Mouse (Mus musculus) small intestine, adult 2 months (tissue): ENCODE data around the gene Cdk6. TPM values are rescaled to one million over a fixed set of nuclear protein-coding genes. Genes with fewer than 3 reads are reported as not detected.

Experiments used
- H3K27ac ChIP-seq: fragments of 200-500 bp; 2 replicates; pipeline ENCODE4 v1.5.1; 2012; ENCODE audit warnings: low read depth, low read length, control low read depth, inconsistent platforms; ENCODE audit not compliant: insufficient read depth
- H3K27me3 ChIP-seq: fragments of 200-500 bp; 2 replicates; pipeline ENCODE4 v1.6.1; 2012; ENCODE audit warnings: mild to moderate bottlenecking, moderate library complexity, low read length, inconsistent platforms; ENCODE audit not compliant: control insufficient read depth, insufficient read depth
- H3K36me3 ChIP-seq: fragments of 200-500 bp; 2 replicates; pipeline ENCODE4 v1.6.1; 2012; ENCODE audit warnings: mild to moderate bottlenecking, low read length, control low read depth, inconsistent platforms; ENCODE audit not compliant: control insufficient read depth, insufficient read depth
- H3K4me1 ChIP-seq: fragments of 200-500 bp; 2 replicates; pipeline ENCODE4 v1.6.1; 2012; ENCODE audit warnings: low read length, inconsistent platforms, mixed read lengths; ENCODE audit not compliant: control insufficient read depth, insufficient read depth, insufficient read length
- H3K4me3 ChIP-seq: fragments of 200-500 bp; 2 replicates; pipeline ENCODE4 v1.5.1; 2012; ENCODE audit warnings: low read depth, mild to moderate bottlenecking, control low read depth, inconsistent platforms, low read length, moderate library complexity
- CTCF ChIP-seq: fragments of 200-500 bp; IDR thresholded peaks from 2 replicates; pipeline ENCODE4 v1.5.1; 2012; ENCODE audit warnings: low read depth, mild to moderate bottlenecking, control low read depth, inconsistent platforms, low read length, moderate library complexity, mixed read lengths; ENCODE audit not compliant: insufficient replicate concordance, insufficient read length; ENCODE audit errors: extremely low read depth
- POLR2A ChIP-seq: fragments of 200-500 bp; IDR thresholded peaks from 2 replicates; pipeline ENCODE4 v1.6.1; 2012; ENCODE audit warnings: low read depth, mild to moderate bottlenecking, control low read depth, inconsistent platforms, low read length, moderate library complexity
- WGBS: fragments of 180-500 bp; shearing (Covaris S2); methylation state at CpG from one replicate; pipeline ENCODE4 v1.1.7; 2018; 5-methylcytosine and 5-hydroxymethylcytosine counted together
- polyA plus RNA-seq: library from polyadenylated mRNA; depleted of rRNA; stranded (reverse); fragments of >200 nt; gene quantifications from 2 replicates; pipeline ENCODE4 v1.2.3, GENCODE M21; 2012

Gene Cdk6
- polyA plus RNA-seq, 1 experiment, result 7.7 TPM

GRCm38 (mm10) chr5:3483054-3483722, 141.9 kb downstream of the Cdk6 start:
- no peak for TF ChIP-seq POLR2A
- no peak for TF ChIP-seq CTCF
- 89% methylated on average over 5 of the region's 5 CpGs for WGBS
- Histone ChIP-seq H3K4me1 (no peaks in the 10 kb centered on the region; the same call in 1 of the 2 replicates), H3K4me3 (no peak overlapping the region), H3K27me3 (no peaks in the 10 kb centered on the region), H3K36me3 (no peaks in the 10 kb centered on the region; the same call in 1 of the 2 replicates), H3K27ac (no peak overlapping the region)

DNA sequence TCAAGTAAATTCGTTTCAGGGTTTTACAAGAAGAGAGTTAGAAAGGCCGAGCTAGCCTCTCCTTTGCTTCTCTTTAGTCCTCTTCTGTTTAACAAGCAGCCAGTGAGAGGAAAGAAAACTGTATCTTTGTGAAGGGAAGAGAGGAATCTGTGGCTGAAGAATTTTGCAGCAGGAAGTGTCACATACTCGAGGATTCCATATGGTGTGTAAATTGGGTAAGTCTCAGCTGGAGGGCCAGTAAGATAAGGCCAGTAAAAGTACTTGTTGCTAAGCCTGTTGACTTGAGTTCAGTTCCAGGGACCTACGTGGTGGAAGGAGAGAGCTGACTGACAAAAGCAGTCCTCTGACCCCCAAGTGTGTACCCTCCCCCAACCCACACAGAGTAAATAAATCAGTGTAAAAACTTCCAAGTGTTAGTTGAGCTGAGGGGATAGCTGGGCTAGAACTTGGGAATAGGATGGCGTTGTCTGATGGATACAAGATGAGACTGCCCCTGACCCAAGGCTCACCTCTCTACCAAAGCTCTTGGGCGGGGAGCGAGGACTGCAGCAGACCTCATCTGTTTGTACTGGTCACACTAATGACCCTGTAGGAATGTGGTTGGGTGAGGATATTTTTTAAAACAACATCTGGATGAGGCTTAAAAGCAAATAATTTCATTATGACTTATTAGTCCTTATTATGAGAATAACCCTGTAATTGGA, 145.4 kb downstream of the Cdk6 start:
- no peak overlapping the region for H3K27ac ChIP-seq
- H3K36me3 ChIP-seq, result no peaks in the 10 kb centered on the region; the same call in 1 of the 2 replicates
- 79% methylated on average over 7 of the region's 7 CpGs for WGBS
- H3K27me3 ChIP-seq, result no peaks in the 10 kb centered on the region
- TF ChIP-seq POLR2A, result no peak
- no peak for TF ChIP-seq CTCF
- H3K4me3 ChIP-seq, result no peak overlapping the region
- peaks cover 3% of the 10 kb centered on the region; the same call in 1 of the 2 replicates for H3K4me1 ChIP-seq

DNA sequence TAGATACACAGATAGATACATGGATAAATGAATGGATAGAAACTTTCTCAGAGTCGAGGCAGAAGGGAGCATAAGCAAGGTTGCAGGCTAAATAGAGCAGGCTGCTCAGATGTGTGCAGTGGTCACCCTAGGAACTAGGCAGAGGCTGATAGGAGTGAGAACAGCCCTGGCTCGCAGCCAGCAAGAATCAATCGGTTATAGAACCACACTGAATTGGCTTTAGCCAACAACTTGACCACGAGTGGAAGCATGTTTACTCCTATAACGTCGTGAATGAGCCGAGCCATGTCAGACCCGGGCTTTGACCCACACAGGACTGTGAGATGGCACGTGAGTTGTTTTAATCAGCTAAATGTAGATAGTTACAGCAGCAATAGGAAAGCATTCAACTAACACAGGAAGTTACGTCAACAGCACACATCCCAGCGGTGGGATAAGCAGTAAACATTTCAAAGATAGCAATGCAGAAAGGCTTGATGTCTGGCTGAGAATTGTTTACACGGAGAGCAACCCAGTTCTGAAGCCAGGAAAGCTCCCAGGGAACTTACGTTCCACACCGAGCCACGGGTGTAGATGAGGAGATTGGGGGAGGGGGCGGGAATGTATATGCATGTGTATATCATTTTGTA, 147.0 kb downstream of the Cdk6 start:
- Histone ChIP-seq H3K36me3 (no peaks in the 10 kb centered on the region; the same call in 1 of the 2 replicates), H3K27me3 (no peaks in the 10 kb centered on the region), H3K27ac (no peak overlapping the region), H3K4me1 (peaks cover 3% of the 10 kb centered on the region; the same call in 1 of the 2 replicates), H3K4me3 (no peak overlapping the region)
- no peak for TF ChIP-seq CTCF
- TF ChIP-seq POLR2A, result no peak
- WGBS, result 74% methylated on average over 16 of the region's 16 CpGs

GRCm38 (mm10) chr5:3490358-3490757, 149.1 kb downstream of the Cdk6 start:
- Histone ChIP-seq H3K4me3 (no peak overlapping the region), H3K36me3 (peaks cover 2% of the 10 kb centered on the region; the same call in 1 of the 2 replicates), H3K4me1 (peaks cover 3% of the 10 kb centered on the region; the same call in 1 of the 2 replicates), H3K27me3 (no peaks in the 10 kb centered on the region), H3K27ac (no peak overlapping the region)
- 84% methylated on average over 3 of the region's 3 CpGs for WGBS
- no peak for TF ChIP-seq CTCF
- TF ChIP-seq POLR2A, result no peak

- TF ChIP-seq CTCF, result no peak
- TF ChIP-seq POLR2A, result no peak
- Histone ChIP-seq H3K36me3 (0 out of 2 replicates have a peak, but pooled peaks cover 2% of the 10 kb centered on the region), H3K4me1 (peaks cover 3% of the 10 kb centered on the region; the same call in 1 of the 2 replicates), H3K27ac (0 out of 2 replicates have a peak overlapping the region, but pooled peaks have one; percentile 4), H3K27me3 (no peaks in the 10 kb centered on the region), H3K4me3 (no peak overlapping the region)
- 33% methylated on average over 9 of the region's 9 CpGs for WGBS
Observed at GRCm38 (mm10) chr5:3491084-3491483, 149.8 kb downstream of the Cdk6 start.

- Histone ChIP-seq H3K27ac (no peak overlapping the region), H3K4me3 (no peak overlapping the region), H3K4me1 (peaks cover 3% of the 10 kb centered on the region; the same call in 1 of the 2 replicates), H3K36me3 (0 out of 2 replicates have a peak, but pooled peaks cover 2% of the 10 kb centered on the region), H3K27me3 (no peaks in the 10 kb centered on the region)
- TF ChIP-seq POLR2A (no peak), CTCF (no peak)
- WGBS, result 74% methylated on average over 5 of the region's 5 CpGs
Observed at GRCm38 (mm10) chr5:3491883-3492282, 150.6 kb downstream of the Cdk6 start.
